Mouse (Mus musculus) forebrain, embryonic 14.5 days (tissue): ENCODE measurements around the gene 1810062G17Rik. TPM values are rescaled to one million over a fixed set of nuclear protein-coding genes. Genes with fewer than 3 reads are reported as not detected.

ENCODE experiments used
- ATAC-seq: fragments of 200-750 bp; cut with Nextera tagmentation; 2 replicates; pipeline ENCODE4 v1.8.0; 2017; ENCODE audit warnings: mild to moderate bottlenecking, moderate library complexity
- DNase-seq: peaks from one replicate; pipeline ENCODE4 v3.0.0-alpha.2; 2015; ENCODE audit warnings: low spot score
- H3K27ac ChIP-seq: fragments of 300-500 bp; sonication (generic); 2 replicates; pipeline ENCODE4 v1.5.1; 2014; ENCODE audit warnings: low read depth, mild to moderate bottlenecking, control low read depth, low read length, moderate library complexity
- H3K27me3 ChIP-seq: fragments of 300-500 bp; sonication (generic); replicated peaks from 2 replicates; pipeline ENCODE4 v1.6.1; 2014; ENCODE audit warnings: low read length, control low read depth, mixed read lengths; ENCODE audit not compliant: control insufficient read depth, insufficient read depth
- H3K36me3 ChIP-seq: fragments of 300-500 bp; sonication (generic); 2 replicates; pipeline ENCODE4 v1.6.1; 2014; ENCODE audit warnings: low read length, control low read depth; ENCODE audit not compliant: control insufficient read depth, insufficient read depth
- H3K4me1 ChIP-seq: fragments of 300-500 bp; sonication (generic); 2 replicates; pipeline ENCODE4 v1.6.1; 2014; ENCODE audit warnings: antibody characterized with exemption, low read length, control low read depth; ENCODE audit not compliant: control insufficient read depth, insufficient read depth
- H3K4me2 ChIP-seq: fragments of 300-500 bp; sonication (generic); 2 replicates; pipeline ENCODE4 v1.6.1; 2014; ENCODE audit warnings: mild to moderate bottlenecking, control low read depth, low read length
- H3K4me3 ChIP-seq: fragments of 300-500 bp; sonication (generic); 2 replicates; pipeline ENCODE4 v1.5.1; 2014; ENCODE audit warnings: low read depth, low read length, control low read depth
- H3K9ac ChIP-seq: fragments of 300-500 bp; sonication (generic); 2 replicates; pipeline ENCODE4 v1.6.1; 2014; ENCODE audit warnings: mild to moderate bottlenecking, low read length, control low read depth, moderate library complexity
- H3K9me3 ChIP-seq: fragments of 300-500 bp; sonication (generic); replicated peaks from 2 replicates; pipeline ENCODE4 v1.6.1; 2016; ENCODE audit warnings: low read length, control low read depth, mixed read lengths; ENCODE audit not compliant: control insufficient read depth
- WGBS: fragments of 180-500 bp; shearing (Covaris S2); extraction: QIAGEN DNeasy Blood & Tissue Kit; methylation state at CpG from one replicate; pipeline ENCODE4 v1.1.7; 2014; 5-methylcytosine and 5-hydroxymethylcytosine counted together
- polyA plus RNA-seq: library from polyadenylated mRNA; unstranded; fragments of >200 nt; fragmentation: Nextera tagmentation; extraction: Ambion mirVana; gene quantifications from 2 replicates; pipeline ENCODE4 v1.2.1, GENCODE M21; 2014

The 1810062G17Rik gene
- 0.25 TPM in 1 of 2 replicates, not detected in the other for polyA plus RNA-seq

DNA sequence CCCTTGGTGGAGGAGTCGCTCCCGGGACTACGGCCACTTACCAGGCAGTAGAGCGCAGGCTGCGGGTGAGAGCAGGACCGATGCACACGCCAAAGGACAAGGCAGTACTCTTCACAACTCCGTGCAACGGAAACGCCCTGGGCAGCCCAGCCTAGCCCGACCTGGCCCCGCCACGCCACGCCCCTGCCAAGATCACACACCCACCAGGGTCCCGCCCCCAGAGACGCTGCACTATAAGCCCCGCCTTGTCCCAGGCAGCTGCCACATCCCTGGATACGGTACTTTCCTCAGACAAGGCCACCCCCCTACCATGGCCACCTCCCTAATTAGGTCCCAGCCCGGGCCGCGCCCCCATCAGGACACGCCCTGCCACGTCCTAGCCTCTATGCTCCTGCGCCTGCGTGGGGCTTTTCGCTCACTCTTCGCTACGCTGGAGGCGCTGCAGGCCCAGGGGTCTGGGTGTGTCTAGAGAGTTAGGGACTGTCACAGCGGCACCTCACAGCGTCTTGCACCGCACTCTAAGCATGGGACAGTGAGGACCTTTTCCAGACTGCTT, at the start of gene 1810062G17Rik, which contains the start of gene Anxa5:
Gene 1810062G17Rik (plus strand): TSS at position 406 of the 556 bp plus-strand sequence.
Gene Anxa5 (minus strand): TSS at position 363 of the 556 bp plus-strand sequence.
- under 1% methylated on average over 31 of the region's 32 CpGs for WGBS
- H3K4me1 ChIP-seq, result no peaks in the 10 kb centered on the region
- H3K4me2 ChIP-seq, result peak within 1 kb of the TSS; percentile 96
- no peaks in the 10 kb centered on the region for H3K27me3 ChIP-seq
- H3K36me3 ChIP-seq, result no peaks in the 10 kb centered on the region
- H3K4me3 ChIP-seq, result peak within 1 kb of the TSS; percentile 58
- DNase-seq (peak; percentile 93), ATAC-seq (peak; percentile 95)
- no peaks in the 10 kb centered on the region for H3K9me3 ChIP-seq
- no peak within 1 kb of the TSS; the same call in 1 of the 2 replicates for H3K27ac ChIP-seq
- peak within 1 kb of the TSS; percentile 66 for H3K9ac ChIP-seq

- Histone ChIP-seq H3K4me3 (no peak overlapping the region), H3K27ac (no peak overlapping the region), H3K36me3 (no peaks in the 10 kb centered on the region), H3K4me1 (no peaks in the 10 kb centered on the region), H3K9ac (no peak overlapping the region), H3K4me2 (no peak overlapping the region), H3K9me3 (no peaks in the 10 kb centered on the region), H3K27me3 (no peaks in the 10 kb centered on the region)
- ATAC-seq, result no peak
- 95% methylated on average over 8 of the region's 8 CpGs for WGBS
- no peak for DNase-seq
These were observed 48.4 kb upstream of the 1810062G17Rik start for GRCm38 (mm10) chr3:36427386-36427785.

DNA sequence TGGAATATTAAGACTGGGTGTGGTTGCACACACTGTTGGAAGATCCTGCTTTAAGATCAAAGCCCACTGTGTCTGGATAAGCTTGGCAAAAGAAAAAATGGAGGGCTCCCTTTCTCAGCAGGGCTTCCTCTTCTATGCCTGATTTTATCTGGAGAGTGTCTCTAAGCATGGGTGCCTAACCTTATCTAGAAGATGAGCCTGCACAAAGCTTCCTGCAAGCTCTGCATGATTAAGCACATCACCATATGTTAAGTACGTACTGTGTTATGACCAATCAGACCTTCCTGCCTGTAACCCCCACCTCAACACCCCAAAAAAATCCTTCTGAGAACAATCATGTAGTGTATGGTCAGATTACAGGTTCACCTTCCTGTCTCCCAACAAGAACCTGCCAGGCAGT, 45.4 kb upstream of the 1810062G17Rik start:
- Histone ChIP-seq H3K9me3 (no peaks in the 10 kb centered on the region), H3K36me3 (no peaks in the 10 kb centered on the region), H3K4me2 (no peak overlapping the region), H3K4me3 (no peak overlapping the region), H3K27me3 (no peaks in the 10 kb centered on the region), H3K9ac (no peak overlapping the region), H3K27ac (no peak overlapping the region), H3K4me1 (no peaks in the 10 kb centered on the region)
- whole genome bisulfite sequencing, result 88% methylated on average over 1 of the region's 1 CpGs
- no peak for DNase-seq
- ATAC-seq, result no peak

GRCm38 (mm10) chr3:36440280-36440679, 35.5 kb upstream of the 1810062G17Rik start:
- Histone ChIP-seq H3K27ac (no peak overlapping the region), H3K4me2 (no peak overlapping the region), H3K9me3 (no peaks in the 10 kb centered on the region), H3K9ac (no peak overlapping the region), H3K27me3 (no peaks in the 10 kb centered on the region), H3K4me3 (no peak overlapping the region), H3K4me1 (no peaks in the 10 kb centered on the region), H3K36me3 (no peaks in the 10 kb centered on the region)
- no peak for DNase-seq
- no peak for ATAC-seq
- WGBS, result 82% methylated on average over 4 of the region's 4 CpGs

- Histone ChIP-seq H3K9me3 (no peaks in the 10 kb centered on the region), H3K4me1 (no peaks in the 10 kb centered on the region), H3K27ac (no peak overlapping the region), H3K4me2 (no peak overlapping the region), H3K36me3 (no peaks in the 10 kb centered on the region), H3K4me3 (no peak overlapping the region), H3K9ac (no peak overlapping the region), H3K27me3 (no peaks in the 10 kb centered on the region)
- DNase-seq, result peak; percentile 87
- WGBS, result 0% methylated on average over 2 of the region's 2 CpGs
- ATAC-seq, result peak; percentile 73
These were observed 33.3 kb upstream of the 1810062G17Rik start for GRCm38 (mm10) chr3:36442426-36442825.

GRCm38 (mm10) chr3:36446041-36446440, 29.7 kb upstream of the 1810062G17Rik start:
- Histone ChIP-seq H3K4me1 (no peaks in the 10 kb centered on the region), H3K27ac (no peak overlapping the region), H3K4me2 (no peak overlapping the region), H3K4me3 (no peak overlapping the region), H3K9me3 (no peaks in the 10 kb centered on the region), H3K36me3 (no peaks in the 10 kb centered on the region), H3K9ac (no peak overlapping the region), H3K27me3 (no peaks in the 10 kb centered on the region)
- DNase-seq, result no peak
- ATAC-seq, result no peak
- WGBS, result 86% methylated on average over 3 of the region's 3 CpGs

DNA sequence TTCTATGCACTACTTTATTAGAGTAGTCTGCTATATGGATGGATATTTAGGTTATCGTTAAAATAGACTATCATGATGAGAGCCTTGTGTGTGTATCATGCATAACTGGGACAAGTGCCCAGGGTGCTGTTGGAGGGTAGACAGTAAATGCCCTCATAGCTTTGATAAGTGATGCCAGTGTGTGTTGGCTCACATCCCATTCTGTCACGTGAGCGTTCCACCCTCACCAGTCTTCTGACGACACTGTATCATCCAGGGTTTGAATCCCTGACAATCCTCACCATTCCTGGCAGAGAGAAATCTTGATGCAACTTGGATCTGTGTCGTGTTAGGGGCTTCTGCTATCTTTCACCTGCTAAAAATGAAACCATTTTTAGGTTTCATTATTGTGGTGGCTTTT, 29.2 kb upstream of the 1810062G17Rik start:
- Histone ChIP-seq H3K4me1 (no peaks in the 10 kb centered on the region), H3K4me3 (no peak overlapping the region), H3K9me3 (no peaks in the 10 kb centered on the region), H3K9ac (no peak overlapping the region), H3K4me2 (no peak overlapping the region), H3K36me3 (no peaks in the 10 kb centered on the region), H3K27ac (no peak overlapping the region), H3K27me3 (no peaks in the 10 kb centered on the region)
- WGBS, result 67% methylated on average over 5 of the region's 5 CpGs
- ATAC-seq (no peak), DNase-seq (peak; percentile 17)

- WGBS, result 75% methylated on average over 6 of the region's 6 CpGs
These were observed 28.8 kb upstream of the 1810062G17Rik start for GRCm38 (mm10) chr3:36446918-36447317.

GRCm38 (mm10) chr3:36449292-36450165, 26.2 kb upstream of the 1810062G17Rik start:
- H3K9me3 ChIP-seq, result no peaks in the 10 kb centered on the region
- no peaks in the 10 kb centered on the region for H3K36me3 ChIP-seq
- no peak overlapping the region for H3K4me2 ChIP-seq
- ATAC-seq (no peak), DNase-seq (no peak)
- H3K4me1 ChIP-seq, result no peaks in the 10 kb centered on the region
- H3K4me3 ChIP-seq, result no peak overlapping the region
- H3K9ac ChIP-seq, result no peak overlapping the region
- no peaks in the 10 kb centered on the region for H3K27me3 ChIP-seq
- H3K27ac ChIP-seq, result no peak overlapping the region
- 53% methylated on average over 20 of the region's 20 CpGs for WGBS

More at GRCm38 (mm10) chr3:36446918-36447317, 28.8 kb upstream of the 1810062G17Rik start:
- Histone ChIP-seq H3K27me3 (no peaks in the 10 kb centered on the region), H3K9me3 (no peaks in the 10 kb centered on the region), H3K4me2 (no peak overlapping the region), H3K9ac (no peak overlapping the region), H3K4me1 (no peaks in the 10 kb centered on the region), H3K36me3 (no peaks in the 10 kb centered on the region), H3K27ac (no peak overlapping the region), H3K4me3 (no peak overlapping the region)
- DNase-seq (no peak), ATAC-seq (no peak)
